Mouse (Mus musculus) megakaryocyte, embryonic 14.5 days (primary cell): ENCODE data around the gene B3galt4.
"Not testable (repeated sequence)": the region's sequence is repeated elsewhere in the genome, so short reads cannot be mapped to it uniquely, and the experiment has no call there.

Experiments
- FLI1 ChIP-seq: IDR thresholded peaks from 2 replicates; pipeline ENCODE4 v1.6.1; 2012; ENCODE audit warnings: low read length, inconsistent platforms, mixed read lengths
- GATA1 ChIP-seq: IDR thresholded peaks from 3 replicates; pipeline ENCODE4 v1.6.1; 2012; ENCODE audit warnings: mixed read lengths, low read length, inconsistent platforms, borderline replicate concordance

DNA sequence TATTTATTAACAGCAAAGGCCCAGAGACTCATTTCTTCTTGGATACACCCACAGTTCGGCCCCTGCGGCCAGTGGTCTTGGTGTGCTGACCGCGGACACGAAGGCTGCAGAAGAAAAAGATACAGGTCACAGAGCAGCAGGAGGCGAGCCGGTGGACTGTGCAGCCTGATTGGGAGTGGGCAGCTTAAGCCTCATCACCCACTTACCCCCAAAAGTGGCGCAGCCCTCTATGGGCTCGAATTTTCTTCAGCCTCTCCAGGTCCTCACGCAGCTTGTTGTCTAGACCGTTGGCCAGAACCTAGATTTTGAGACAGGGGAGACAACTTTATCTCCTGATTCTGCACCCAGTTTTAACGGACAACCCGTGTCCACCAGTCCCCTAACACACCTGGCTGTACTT, 727 bp upstream of the B3galt4 start:
- TF ChIP-seq GATA1, FLI1: not testable (repeated sequence)
